ENCODE assay signal across 16 mouse cellular contexts in genomic region chr1:172428614-172429013, GRCm38 (mm10). TPM values are rescaled to one million over a fixed set of nuclear protein-coding genes. Genes with fewer than 3 reads are reported as not detected.
"Had no signal": no experiment of that assay in that cellular context is flagged by ENCODE, and none has a peak within 500 bp of the region (broad histone marks: within the 10 kb centered on the region; RNA-seq: fewer than 3 reads in every experiment).

No protein-coding gene starts in this region.

- H3K27ac ChIP-seq: left cerebral cortex, adult 2 months; limb, embryonic 15.5 days; liver, embryonic 12.5 days; midbrain, embryonic 10.5 days; neural tube, embryonic 13.5 days; stomach, embryonic 15.5 days had no signal

- ATAC-seq: liver, embryonic 12.5 days; midbrain, embryonic 16.5 days had no signal

- H3K4me3 ChIP-seq: left cerebral cortex, adult 2 months; limb, embryonic 15.5 days; liver, embryonic 12.5 days; midbrain, embryonic 10.5 days; neural tube, embryonic 13.5 days; stomach, embryonic 15.5 days had no signal

- H3K27me3 ChIP-seq: limb, embryonic 15.5 days; neural tube, embryonic 13.5 days; stomach, embryonic 15.5 days had no signal

- H3K9me3 ChIP-seq: limb, embryonic 15.5 days; liver, embryonic 12.5 days; midbrain, embryonic 10.5 days; neural tube, embryonic 13.5 days; stomach, embryonic 15.5 days had no signal

- H3K9ac ChIP-seq: limb, embryonic 15.5 days; liver, embryonic 12.5 days; lung, embryonic 14.5 days; neural tube, embryonic 13.5 days; stomach, embryonic 15.5 days had no signal

- H3K4me2 ChIP-seq: limb, embryonic 15.5 days; liver, embryonic 12.5 days; lung, embryonic 14.5 days; neural tube, embryonic 13.5 days; stomach, embryonic 15.5 days had no signal

- DNase-seq: kidney, adult 18-20 months; kidney, postnatal 10 days; lung, embryonic 14.5 days; lung, postnatal 10 days; lung, postnatal 4 days; right cerebral cortex, postnatal 14 days; thymus, adult 18-20 months; thymus, postnatal 14 days had no signal

- H3K36me3 ChIP-seq: limb, embryonic 15.5 days; liver, embryonic 12.5 days; midbrain, embryonic 10.5 days; neural tube, embryonic 13.5 days; stomach, embryonic 15.5 days had no signal

- H3K4me1 ChIP-seq: limb, embryonic 15.5 days; neural tube, embryonic 13.5 days had no signal

RNA-seq across cellular contexts. Expression of gene Slamf9, which starts 46.5 kb away (rescaled TPM):
- total RNA-seq: layer of hippocampus, postnatal 25 days had no signal
- polyA plus RNA-seq: neural tube, embryonic 13.5 days had no signal
